Comparison of ENCODE assay signal across 14 mouse cellular contexts in the genomic region with DNA sequence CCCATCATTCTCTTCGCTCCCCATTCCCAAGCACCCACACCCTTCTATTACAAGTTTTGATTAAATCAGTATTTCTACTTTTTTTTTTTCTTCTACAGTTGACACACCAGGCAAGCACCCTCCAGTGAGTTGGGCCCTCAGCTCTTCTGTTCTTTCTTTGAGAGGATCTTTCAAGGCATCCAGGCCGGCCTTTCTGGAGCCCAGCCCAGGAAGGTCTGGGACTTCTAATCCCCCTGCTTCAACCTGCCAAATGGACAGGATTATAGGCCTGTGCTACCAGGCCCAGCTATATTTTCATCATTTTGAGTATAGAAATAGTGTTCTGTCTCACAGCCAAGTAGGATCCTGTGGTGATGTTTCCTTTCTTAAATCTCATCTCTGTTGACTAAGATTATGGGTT.
DNase-seq lines count a peak whose midpoint lies in the region.
"Had no signal": no experiment of that assay in that cellular context is flagged by ENCODE, and none has a peak within 500 bp of the region (broad histone marks: within the 10 kb centered on the region; RNA-seq: fewer than 3 reads in every experiment).

No protein-coding gene starts in this region.

- intact Hi-C loops in left cerebral cortex, postnatal 4 days (cut with DNase I): no loop called here

- peak; percentile 61 for DNase-seq in cerebellum, postnatal 14 days
- DNase-seq in cerebellum, adult 9-11 months: no peak
- DNase-seq in heart, adult 11 months: peak; percentile 42
- no peak for DNase-seq in heart, adult 18-20 months
- peak; percentile 53 for DNase-seq in left cerebral cortex, postnatal 4 days
- DNase-seq in left cerebral cortex, adult 9 months (ENCODE audit: low spot score in 2 of 2): no peak
- DNase-seq: adrenal gland, adult 2 months; adrenal gland, postnatal 10 days; adrenal gland, postnatal 25 days; cerebellum, adult 11 months; cerebellum, adult 18-20 months; cerebellum, adult 9-10 months; cerebellum, postnatal 36 days; embryo, embryonic 11 days had no signal

Comparison
In these comparisons a context has a peak if more than half of its experiments do, and no peak if none do; other contexts are left out.
1. DNase-seq: peak in cerebellum, postnatal 14 days (2 of 2), heart, adult 11 months (single experiment) and left cerebral cortex, postnatal 4 days (single experiment); none in cerebellum, adult 9-11 months (single experiment), heart, adult 18-20 months (0 of 2) and left cerebral cortex, adult 9 months (0 of 2).